Mouse (Mus musculus): ENCODE results near the gene Slc23a4. TPM values are rescaled to one million over a fixed set of nuclear protein-coding genes. Genes with fewer than 3 reads are reported as not detected.

Slc23a4 gene
- polyA plus RNA-seq, 1 experiment from 2014 or later, result 0.61 TPM

Other genes starting within 250 kb of the Slc23a4 start
- gene Agbl3, start 208.0 kb downstream of the Slc23a4 start, polyA plus RNA-seq (2016; fragmentation: Nextera tagmentation; extraction: Ambion mirVana), result 8.9 and 9.3 TPM in 2 replicates
- gene Tmem140, start 125.3 kb downstream of the Slc23a4 start, polyA plus RNA-seq (2016; fragmentation: Nextera tagmentation; extraction: Ambion mirVana), result 1.5 and 1.8 TPM in 2 replicates
- gene Cyren, start 110.3 kb downstream of the Slc23a4 start, polyA plus RNA-seq (2016; fragmentation: Nextera tagmentation; extraction: Ambion mirVana), result 14.4 TPM in 2 replicates
- gene Wdr91, start 77.5 kb downstream of the Slc23a4 start, polyA plus RNA-seq (2016; fragmentation: Nextera tagmentation; extraction: Ambion mirVana), result 13.1 and 13.6 TPM in 2 replicates
- not detected in 2 replicates for gene Stra8, start 68.2 kb downstream of the Slc23a4 start, polyA plus RNA-seq (2016; fragmentation: Nextera tagmentation; extraction: Ambion mirVana)
- gene Cnot4, start 145.3 kb upstream of the Slc23a4 start, polyA plus RNA-seq (2016; fragmentation: Nextera tagmentation; extraction: Ambion mirVana), result 32.6 and 33.0 TPM in 2 replicates
- gene Nup205, start 189.0 kb upstream of the Slc23a4 start, polyA plus RNA-seq (2016; fragmentation: Nextera tagmentation; extraction: Ambion mirVana), result 42.4 and 42.8 TPM in 2 replicates

Data from hindbrain, embryonic 12.5 days (tissue).